Mouse (Mus musculus) liver, adult 2 months (tissue): ENCODE results near the gene Ntm. TPM values are rescaled to one million over a fixed set of nuclear protein-coding genes. Genes with fewer than 3 reads are reported as not detected.

Source experiments
- DNase-seq: peaks from one replicate; pipeline ENCODE4 v3.0.0-alpha.2; 2011; ENCODE audit warnings: low read depth, low spot score; ENCODE audit errors: extremely low read depth
- H3K27ac ChIP-seq: fragments of 200-500 bp; replicated peaks from 2 replicates; pipeline ENCODE4 v1.5.1; 2012; ENCODE audit warnings: low read depth, mild to moderate bottlenecking, control low read depth, inconsistent platforms, low read length; ENCODE audit not compliant: insufficient read depth
- H3K27me3 ChIP-seq: fragments of 200-500 bp; 2 replicates; pipeline ENCODE4 v1.6.1; 2012; ENCODE audit warnings: mild to moderate bottlenecking, moderate library complexity, low read length, inconsistent platforms; ENCODE audit not compliant: control insufficient read depth, insufficient read depth
- H3K36me3 ChIP-seq: fragments of 200-500 bp; 2 replicates; pipeline ENCODE4 v1.6.1; 2012; ENCODE audit warnings: low read length, inconsistent platforms; ENCODE audit not compliant: control insufficient read depth, insufficient read depth
- H3K4me1 ChIP-seq: fragments of 200-500 bp; 2 replicates; pipeline ENCODE4 v1.6.1; 2011; ENCODE audit warnings: low read length; ENCODE audit not compliant: control insufficient read depth, insufficient read depth
- H3K4me3 ChIP-seq: fragments of 200-500 bp; 2 replicates; pipeline ENCODE4 v1.5.1; 2011; ENCODE audit warnings: low read depth, mild to moderate bottlenecking, control low read depth, low read length, moderate library complexity; ENCODE audit not compliant: insufficient read depth
- H3K79me2 ChIP-seq: fragments of 200-500 bp; 2 replicates; pipeline ENCODE4 v1.6.1; 2012; ENCODE audit warnings: inconsistent platforms, mild to moderate bottlenecking, low read length, moderate library complexity; ENCODE audit not compliant: control insufficient read depth, insufficient read depth
- H3K9ac ChIP-seq: fragments of 200-500 bp; 2 replicates; pipeline ENCODE4 v1.6.1; 2012; ENCODE audit warnings: low read depth, mild to moderate bottlenecking, control low read depth, inconsistent platforms, low read length
- CTCF ChIP-seq: fragments of 200-500 bp; IDR thresholded peaks from 2 replicates; pipeline ENCODE4 v1.5.1; 2011; ENCODE audit warnings: low read depth, low read length, control low read depth
- POLR2A ChIP-seq: fragments of 200-500 bp; IDR thresholded peaks from 2 replicates; pipeline ENCODE4 v1.6.1; 2011; ENCODE audit warnings: low read length, control low read depth; ENCODE audit not compliant: insufficient read depth; ENCODE audit errors: extremely low read depth
- WGBS: fragments of 180-500 bp; shearing (Covaris S2); methylation state at CpG from one replicate; pipeline ENCODE4 v1.1.7; 2018; 5-methylcytosine and 5-hydroxymethylcytosine counted together
- polyA plus RNA-seq: library from polyadenylated mRNA; depleted of rRNA; stranded (reverse); fragments of >200 nt; gene quantifications from 2 replicates; pipeline ENCODE4 v1.2.3, GENCODE M21; 2012
- total RNA-seq: library from RNA; depleted of rRNA; stranded (reverse); fragments of >200 nt; gene quantifications from 2 replicates; pipeline ENCODE4 v1.2.3, GENCODE M21; 2014

Gene Ntm
- total and polyA plus RNA-seq, 2 experiments: 2.1 to 3.2 TPM

DNA sequence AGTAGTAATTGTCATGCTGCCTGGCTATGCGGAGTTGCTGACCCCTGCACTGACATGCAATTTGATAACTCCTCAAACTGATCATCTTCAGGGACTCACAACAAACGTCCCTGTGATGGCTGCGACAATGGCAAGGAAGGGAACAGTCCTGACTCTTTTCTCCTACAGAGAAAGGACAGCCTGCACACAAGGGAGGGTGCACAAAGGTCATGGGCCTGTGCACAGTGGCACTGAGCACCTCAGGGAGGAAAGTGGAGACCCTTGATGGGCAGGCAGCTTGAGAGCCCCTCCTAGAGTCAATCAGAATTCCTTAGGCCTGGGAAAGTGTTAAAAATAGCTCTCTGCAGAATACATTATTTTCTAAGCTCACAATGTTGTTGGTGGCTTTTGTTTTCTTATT, 951.5 kb downstream of the Ntm start:
- Histone ChIP-seq H3K4me3 (no peak overlapping the region), H3K79me2 (no peaks in the 10 kb centered on the region), H3K9ac (no peak overlapping the region), H3K27me3 (no peaks in the 10 kb centered on the region), H3K36me3 (no peaks in the 10 kb centered on the region), H3K4me1 (no peaks in the 10 kb centered on the region), H3K27ac (no peak overlapping the region)
- DNase-seq: no peak
- no peak for TF ChIP-seq POLR2A
- no peak for TF ChIP-seq CTCF
- 60% methylated on average over 3 of the region's 3 CpGs for WGBS

DNA sequence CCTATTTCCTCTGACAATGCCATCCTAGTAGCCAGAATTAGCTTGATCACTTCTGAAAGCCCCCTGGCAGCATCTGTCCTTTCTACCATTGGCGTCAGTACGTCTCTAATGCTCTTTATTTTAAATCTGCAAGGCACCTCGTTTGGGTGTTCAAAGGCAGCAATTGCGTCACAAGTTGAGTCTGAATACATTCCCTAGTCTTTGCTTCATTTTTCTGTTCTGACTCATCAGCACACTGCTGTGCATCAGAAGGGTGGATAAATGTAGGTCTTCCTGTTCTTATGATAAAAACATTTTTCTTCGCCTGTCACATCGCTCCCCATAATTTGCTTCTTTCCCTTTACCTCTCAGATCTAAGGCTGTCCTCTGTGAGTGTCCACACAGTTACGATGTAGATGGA, 958.4 kb downstream of the Ntm start:
- H3K27me3 ChIP-seq: no peaks in the 10 kb centered on the region; the same call in 1 of the 2 replicates
- H3K4me1 ChIP-seq: no peaks in the 10 kb centered on the region
- WGBS: 78% methylated on average over 7 of the region's 7 CpGs

DNA sequence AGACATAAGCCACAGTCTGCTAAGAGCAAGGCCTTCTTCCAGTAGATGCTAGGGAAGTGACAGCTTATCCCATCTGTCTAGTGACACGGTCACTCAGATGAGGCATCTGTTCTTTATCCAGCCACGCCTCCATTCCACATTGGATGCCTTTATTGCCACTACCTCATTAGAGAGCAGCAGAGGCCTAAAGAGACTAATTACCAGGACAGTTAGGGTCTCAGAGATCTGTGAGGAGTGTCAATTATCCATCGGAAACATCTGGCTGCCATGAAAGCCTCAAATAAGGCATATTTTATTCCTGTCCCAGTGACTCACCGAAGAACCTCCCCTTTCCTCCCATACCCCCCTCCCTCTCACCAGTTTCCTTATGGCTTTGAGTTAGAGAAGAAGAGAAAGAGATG, 963.0 kb downstream of the Ntm start:
- 75% methylated on average over 4 of the region's 4 CpGs for WGBS
- Histone ChIP-seq H3K27me3 (no peaks in the 10 kb centered on the region; the same call in 1 of the 2 replicates), H3K36me3 (no peaks in the 10 kb centered on the region), H3K4me3 (no peak overlapping the region), H3K4me1 (no peaks in the 10 kb centered on the region), H3K9ac (no peak overlapping the region), H3K79me2 (no peaks in the 10 kb centered on the region), H3K27ac (no peak overlapping the region)
- TF ChIP-seq CTCF (no peak), POLR2A (no peak)
- DNase-seq: no peak

More for the DNA sequence above, 958.4 kb downstream of the Ntm start:
- no peak overlapping the region for H3K9ac ChIP-seq
- no peak overlapping the region for H3K27ac ChIP-seq
- TF ChIP-seq CTCF (no peak), POLR2A (no peak)
- DNase-seq: no peak
- no peak overlapping the region for H3K4me3 ChIP-seq
- H3K79me2 ChIP-seq: no peaks in the 10 kb centered on the region
- H3K36me3 ChIP-seq: no peaks in the 10 kb centered on the region

DNA sequence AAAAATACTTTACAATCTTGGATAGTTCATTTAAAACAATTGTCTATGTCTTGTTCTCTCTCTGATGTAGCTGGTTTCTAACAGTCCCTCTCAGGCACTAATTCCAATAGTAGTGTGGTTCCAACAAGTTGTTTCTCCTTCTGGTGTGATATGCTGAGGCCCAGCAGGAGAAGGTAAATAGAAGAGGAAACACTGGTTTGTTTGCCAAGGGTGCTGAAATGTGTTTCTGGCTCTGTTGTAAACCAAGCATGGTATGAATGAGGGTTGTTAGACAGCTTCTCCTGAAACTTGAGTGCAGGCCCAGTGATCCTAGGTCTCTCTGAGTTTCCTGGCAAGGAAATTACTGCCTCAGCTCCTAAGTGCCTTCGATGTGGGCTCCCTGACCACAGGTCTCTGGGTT, 985.7 kb downstream of the Ntm start:
- Histone ChIP-seq H3K27me3 (no peaks in the 10 kb centered on the region), H3K27ac (no peak overlapping the region), H3K36me3 (no peaks in the 10 kb centered on the region), H3K4me3 (no peak overlapping the region), H3K79me2 (no peaks in the 10 kb centered on the region), H3K4me1 (no peaks in the 10 kb centered on the region), H3K9ac (no peak overlapping the region)
- no peak for DNase-seq
- 62% methylated on average over 1 of the region's 1 CpGs for WGBS
- TF ChIP-seq POLR2A: no peak
- no peak for TF ChIP-seq CTCF

DNA sequence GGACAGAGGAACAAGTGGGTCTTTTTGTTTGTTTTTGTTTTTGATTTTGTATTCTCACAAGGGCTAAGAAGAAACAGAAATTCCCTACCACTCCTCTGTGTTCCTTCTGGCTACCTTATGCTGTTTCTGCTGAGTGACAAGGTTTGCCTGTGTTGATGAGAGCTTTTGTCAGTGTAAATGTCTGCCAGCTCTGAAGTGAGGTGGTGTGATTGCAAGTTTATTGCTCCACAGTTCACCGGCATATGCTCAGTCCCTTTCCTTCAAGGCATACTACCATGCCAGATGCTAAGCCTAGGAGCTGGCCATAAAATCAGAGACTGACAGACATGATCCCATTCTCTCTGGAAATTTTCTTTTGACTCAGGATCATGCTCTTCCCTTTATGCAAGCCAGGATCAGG, 993.5 kb downstream of the Ntm start:
- DNase-seq: no peak
- Histone ChIP-seq H3K4me3 (no peak overlapping the region), H3K36me3 (no peaks in the 10 kb centered on the region), H3K79me2 (no peaks in the 10 kb centered on the region), H3K27ac (no peak overlapping the region), H3K27me3 (no peaks in the 10 kb centered on the region), H3K4me1 (no peaks in the 10 kb centered on the region), H3K9ac (no peak overlapping the region)
- TF ChIP-seq POLR2A (no peak), CTCF (no peak)
- WGBS: 77% methylated on average over 1 of the region's 1 CpGs
